Mouse (Mus musculus): ENCODE data around the gene Cd99l2.

GRCm38 (mm10) chrX:71406290-71406689 is 86.4 kb downstream of the Cd99l2 start:
- TF ChIP-seq MAFK (IDR thresholded peaks at IDR 0.05; ENCODE audit: insufficient read depth, low read depth, low read length) (no peak), HCFC1 (IDR thresholded peaks at IDR 0.05; ENCODE audit: borderline replicate concordance, insufficient read depth, low read length) (no peak)

Measured in ES-E14 (cell line).